Mouse (Mus musculus): ENCODE data around the gene Cela3b. TPM values are rescaled to one million over a fixed set of nuclear protein-coding genes. Genes with fewer than 3 reads are reported as not detected.

Cela3b gene
- total and polyA plus RNA-seq, 3 experiments, result not detected

- TF ChIP-seq NELFE (IDR thresholded peaks at IDR 0.05; ENCODE audit: low read depth, low read length) (no peak), EP300 (IDR thresholded peaks at IDR 0.05; ENCODE audit: low read length) (peak; percentile 52; the same call in 1 of the 2 replicates), ETS1 (conservative IDR thresholded peaks at IDR 0.05; ENCODE audit: low read depth, low read length) (0 out of 2 replicates have a peak, but pooled peaks have one; percentile 8), ZC3H11A (IDR thresholded peaks at IDR 0.05; ENCODE audit: low read depth, low read length) (no peak), ZKSCAN1 (IDR thresholded peaks at IDR 0.05; ENCODE audit: borderline replicate concordance, low read depth, low read length) (no peak), NRF1 (IDR thresholded peaks at IDR 0.05; ENCODE audit: low read depth, low read length) (peak; percentile 26; the same call in 1 of the 2 replicates), POLR2A (IDR thresholded peaks at IDR 0.05; ENCODE audit: low read depth, low read length) (no peak), SIN3A (IDR thresholded peaks at IDR 0.05; ENCODE audit: low read length) (no peak), E2F4 (IDR thresholded peaks at IDR 0.05; ENCODE audit: insufficient replicate concordance, low read depth, low read length) (no peak), ZMIZ1 (IDR thresholded peaks at IDR 0.05; ENCODE audit: low read depth, low read length) (no peak)
These were observed 18.8 kb upstream of the Cela3b start (continued) for GRCm38 (mm10) chr4:137449132-137449531.

GRCm38 (mm10) chr4:137448641-137449040 lies 18.3 kb upstream of the Cela3b start:
- Histone ChIP-seq H3K4me1 (ENCODE audit: control insufficient read depth in 1 of 2, insufficient read depth in 2 of 2) (peaks cover 26 to 53% of the 10 kb centered on the region in 2 experiments), H3K79me2 (replicated peaks; ENCODE audit: control insufficient read depth, extremely low read depth, insufficient read depth, poor library complexity, severe bottlenecking) (no peaks in the 10 kb centered on the region), H3K36me3 (replicated peaks in 1 of 2; ENCODE audit: control insufficient read depth in 1 of 2, insufficient read depth in 1 of 2, low read length in 1 of 2) (no peaks in the 10 kb centered on the region), H3K27ac (ENCODE audit: insufficient read depth, low read depth) (no peak overlapping the region), H3K27me3 (replicated peaks) (no peaks in the 10 kb centered on the region), H3K4me3 (replicated peaks in 1 of 3; ENCODE audit: low read depth in 2 of 3, low read length in 2 of 3, poor library complexity in 1 of 3) (no peak overlapping the region), H3K9me3 (replicated peaks; ENCODE audit: low read length) (no peaks in the 10 kb centered on the region), H3K4me2 (ENCODE audit: insufficient read depth, low read depth, poor library complexity, severe bottlenecking) (0 out of 2 replicates have a peak overlapping the region, but pooled peaks have one; percentile 13), H3K9ac (ENCODE audit: insufficient read depth, low read depth) (no peak overlapping the region)
- no peak for DNase-seq (ENCODE audit: extremely low read depth)
- TF ChIP-seq MYC (IDR thresholded peaks at IDR 0.05; ENCODE audit: low read depth, low read length), result no peak
- no peak for TF ChIP-seq POLR2AphosphoS2 (IDR thresholded peaks at IDR 0.05; ENCODE audit: low read depth, low read length)
- no peak for TF ChIP-seq MAZ (IDR thresholded peaks at IDR 0.05; ENCODE audit: low read depth, low read length)
- no peak for TF ChIP-seq GABPA (IDR thresholded peaks at IDR 0.05; ENCODE audit: insufficient replicate concordance, low read depth, low read length)
- TF ChIP-seq MAFK (IDR thresholded peaks at IDR 0.05; ENCODE audit: insufficient replicate concordance, low read length), result no peak
- no peak for TF ChIP-seq JUN (IDR thresholded peaks at IDR 0.05; ENCODE audit: insufficient read depth, low read depth, low read length)
- TF ChIP-seq KAT2A (IDR thresholded peaks at IDR 0.05; ENCODE audit: insufficient replicate concordance, low read length), result no peak
- TF ChIP-seq USF2 (conservative IDR thresholded peaks at IDR 0.05; ENCODE audit: low read depth, low read length), result no peak
- TF ChIP-seq MAX (IDR thresholded peaks at IDR 0.05; ENCODE audit: low read length), result no peak
- in situ Hi-C loops (cut with MboI; ENCODE audit: low pct_ligation_motif_present, low pct_unique_long_range_greater_than_20kb, low sequenced_read_pairs) (loop anchor here (5.0 to 25.0 kb wide), 2 partner anchors 99 to 361 kb away; no protein-coding TSS in a partner anchor), dilution Hi-C loops (cut with MboI; ENCODE audit: extremely low pct_ligation_motif_present, extremely low pct_unique_long_range_greater_than_20kb, low sequenced_read_pairs) (no loop called here)

DNA sequence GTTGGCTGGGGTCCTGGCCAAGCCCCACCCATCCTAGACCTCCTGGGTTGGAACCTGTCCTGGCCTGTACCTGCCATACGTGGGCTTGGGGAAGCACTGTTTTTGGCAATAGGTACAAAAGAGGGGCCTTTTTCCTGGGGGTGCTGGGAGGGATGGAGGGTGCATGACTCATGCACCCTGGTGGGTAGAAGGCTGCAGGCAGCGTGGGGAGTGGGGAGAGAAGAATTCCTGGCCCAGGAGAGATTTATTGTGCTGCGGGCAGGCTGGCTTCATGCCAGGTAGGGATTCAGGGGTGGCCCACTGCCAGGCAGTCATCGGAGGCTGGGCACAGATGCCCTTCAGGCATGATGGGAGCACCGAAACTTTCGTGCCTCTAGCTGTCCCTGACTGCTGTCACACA lies 17.9 kb upstream of the Cela3b start:
- Histone ChIP-seq H3K4me1 (ENCODE audit: control insufficient read depth in 1 of 2, insufficient read depth in 2 of 2) (peaks cover 26 to 53% of the 10 kb centered on the region in 2 experiments), H3K9ac (ENCODE audit: insufficient read depth, low read depth) (no peak overlapping the region), H3K4me2 (ENCODE audit: insufficient read depth, low read depth, poor library complexity, severe bottlenecking) (no peak overlapping the region), H3K27ac (ENCODE audit: insufficient read depth, low read depth) (no peak overlapping the region), H3K79me2 (replicated peaks; ENCODE audit: control insufficient read depth, extremely low read depth, insufficient read depth, poor library complexity, severe bottlenecking) (no peaks in the 10 kb centered on the region), H3K4me3 (replicated peaks in 1 of 3; ENCODE audit: low read depth in 2 of 3, low read length in 2 of 3, poor library complexity in 1 of 3) (no peak overlapping the region), H3K36me3 (replicated peaks in 1 of 2; ENCODE audit: control insufficient read depth in 1 of 2, insufficient read depth in 1 of 2, low read length in 1 of 2) (no peaks in the 10 kb centered on the region), H3K27me3 (replicated peaks) (no peaks in the 10 kb centered on the region), H3K9me3 (replicated peaks; ENCODE audit: low read length) (no peaks in the 10 kb centered on the region)
- no peak for DNase-seq (ENCODE audit: extremely low read depth)
- dilution Hi-C loops (cut with MboI; ENCODE audit: extremely low pct_ligation_motif_present, extremely low pct_unique_long_range_greater_than_20kb, low sequenced_read_pairs) (no loop called here), in situ Hi-C loops (cut with MboI; ENCODE audit: low pct_ligation_motif_present, low pct_unique_long_range_greater_than_20kb, low sequenced_read_pairs) (loop anchor here (5.0 to 25.0 kb wide), 2 partner anchors 99 to 361 kb away; no protein-coding TSS in a partner anchor)
- TF ChIP-seq TCF12 (IDR thresholded peaks at IDR 0.05; ENCODE audit: low read depth, low read length) (0 out of 2 replicates have a peak, but pooled peaks have one; percentile 18), CTCF (conservative IDR thresholded peaks at IDR 0.05 in 1 of 2, IDR thresholded peaks at IDR 0.05 in 1 of 2; ENCODE audit: low read depth in 2 of 2, low read length in 2 of 2) (no peak)
